Mouse (Mus musculus) small intestine, adult 2 months (tissue): ENCODE measurements at regions not wholly inside any gene's neighbourhood (a gene's known extent, or its start where the extent isn't known, plus 50 kb on each side); places are given as distances from the start of the nearest gene placed in this dataset.

Experiments used
- H3K27ac ChIP-seq: fragments of 200-500 bp; 2 replicates; pipeline ENCODE4 v1.5.1; 2012; ENCODE audit warnings: low read depth, low read length, control low read depth, inconsistent platforms; ENCODE audit not compliant: insufficient read depth
- H3K27me3 ChIP-seq: fragments of 200-500 bp; 2 replicates; pipeline ENCODE4 v1.6.1; 2012; ENCODE audit warnings: mild to moderate bottlenecking, moderate library complexity, low read length, inconsistent platforms; ENCODE audit not compliant: control insufficient read depth, insufficient read depth
- H3K36me3 ChIP-seq: fragments of 200-500 bp; 2 replicates; pipeline ENCODE4 v1.6.1; 2012; ENCODE audit warnings: mild to moderate bottlenecking, low read length, control low read depth, inconsistent platforms; ENCODE audit not compliant: control insufficient read depth, insufficient read depth
- H3K4me1 ChIP-seq: fragments of 200-500 bp; 2 replicates; pipeline ENCODE4 v1.6.1; 2012; ENCODE audit warnings: low read length, inconsistent platforms, mixed read lengths; ENCODE audit not compliant: control insufficient read depth, insufficient read depth, insufficient read length
- H3K4me3 ChIP-seq: fragments of 200-500 bp; 2 replicates; pipeline ENCODE4 v1.5.1; 2012; ENCODE audit warnings: low read depth, mild to moderate bottlenecking, control low read depth, inconsistent platforms, low read length, moderate library complexity
- CTCF ChIP-seq: fragments of 200-500 bp; IDR thresholded peaks from 2 replicates; pipeline ENCODE4 v1.5.1; 2012; ENCODE audit warnings: low read depth, mild to moderate bottlenecking, control low read depth, inconsistent platforms, low read length, moderate library complexity, mixed read lengths; ENCODE audit not compliant: insufficient replicate concordance, insufficient read length; ENCODE audit errors: extremely low read depth
- POLR2A ChIP-seq: fragments of 200-500 bp; IDR thresholded peaks from 2 replicates; pipeline ENCODE4 v1.6.1; 2012; ENCODE audit warnings: low read depth, mild to moderate bottlenecking, control low read depth, inconsistent platforms, low read length, moderate library complexity
- WGBS: fragments of 180-500 bp; shearing (Covaris S2); methylation state at CpG from one replicate; pipeline ENCODE4 v1.1.7; 2018; 5-methylcytosine and 5-hydroxymethylcytosine counted together

DNA sequence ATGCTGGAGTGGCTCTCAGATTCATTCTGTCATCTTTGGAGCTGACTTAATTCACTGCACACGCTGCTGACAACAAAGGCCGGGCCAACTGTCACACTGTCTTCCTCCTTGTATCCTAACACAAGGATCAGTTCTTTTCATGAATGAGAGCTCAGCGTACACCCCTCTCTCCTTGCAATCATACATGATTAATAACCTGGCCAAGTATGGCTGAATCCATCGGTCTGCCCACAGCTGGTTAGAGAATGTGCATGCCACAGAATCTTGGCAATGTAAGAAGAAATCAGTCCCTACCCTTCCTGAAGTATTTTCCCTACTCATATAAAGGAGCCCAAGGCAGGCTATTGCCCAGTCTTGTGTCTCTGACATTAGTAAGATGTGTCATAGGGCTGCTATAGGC is 387.4 kb upstream of the Clint1 start:
- TF ChIP-seq POLR2A, result no peak
- TF ChIP-seq CTCF, result no peak
- WGBS, result 85% methylated on average over 4 of the region's 4 CpGs
- no peaks in the 10 kb centered on the region for H3K27me3 ChIP-seq
- no peak overlapping the region for H3K27ac ChIP-seq
- no peak overlapping the region for H3K4me3 ChIP-seq
- no peaks in the 10 kb centered on the region for H3K4me1 ChIP-seq
- H3K36me3 ChIP-seq, result no peaks in the 10 kb centered on the region

DNA sequence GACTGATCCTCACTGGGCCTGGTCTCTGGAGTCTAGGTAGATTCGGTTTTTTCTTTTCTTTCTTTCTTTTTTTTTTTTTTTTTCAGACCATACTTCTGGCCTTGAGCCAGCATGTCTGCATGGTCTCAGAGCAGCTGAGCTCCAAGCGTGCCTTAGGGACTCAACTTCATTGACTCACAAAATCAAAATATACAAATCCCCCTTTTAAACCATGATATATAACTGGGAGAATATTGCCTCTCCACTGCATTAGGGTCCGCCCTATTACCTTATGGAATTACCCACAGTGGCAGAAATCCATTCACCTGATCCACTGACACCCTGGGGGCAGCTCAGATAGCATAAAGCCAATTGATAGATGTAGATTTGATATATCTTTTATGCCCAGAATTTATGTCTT is 385.5 kb upstream of the Clint1 start:
- TF ChIP-seq POLR2A (no peak), CTCF (no peak)
- Histone ChIP-seq H3K4me1 (no peaks in the 10 kb centered on the region), H3K4me3 (no peak overlapping the region), H3K36me3 (no peaks in the 10 kb centered on the region), H3K27ac (no peak overlapping the region), H3K27me3 (no peaks in the 10 kb centered on the region)
- WGBS, result 70% methylated on average over 3 of the region's 3 CpGs

DNA sequence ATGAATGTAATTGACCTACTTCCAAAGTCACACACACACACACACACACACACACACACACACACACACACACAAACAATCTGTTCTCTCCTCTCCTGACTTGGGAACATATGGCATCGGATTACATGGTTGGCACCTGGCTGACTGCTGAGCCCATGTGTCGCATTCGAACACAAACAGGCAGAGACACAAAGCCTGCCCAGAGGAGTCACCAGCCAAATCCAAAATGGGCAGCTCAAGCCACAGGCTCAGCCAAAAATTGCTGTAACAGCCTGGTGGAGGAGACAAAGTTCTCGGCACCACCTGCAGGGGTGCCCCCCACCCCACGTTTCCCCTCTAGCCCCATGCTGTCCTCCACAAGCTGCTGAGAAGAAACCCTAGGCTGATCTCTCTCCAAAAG is 379.7 kb upstream of the Clint1 start:
- TF ChIP-seq POLR2A (no peak), CTCF (no peak)
- H3K27me3 ChIP-seq, result no peaks in the 10 kb centered on the region
- H3K4me1 ChIP-seq, result no peaks in the 10 kb centered on the region
- H3K36me3 ChIP-seq, result no peaks in the 10 kb centered on the region
- H3K4me3 ChIP-seq, result no peak overlapping the region
- WGBS, result 61% methylated on average over 5 of the region's 5 CpGs
- no peak overlapping the region for H3K27ac ChIP-seq

DNA sequence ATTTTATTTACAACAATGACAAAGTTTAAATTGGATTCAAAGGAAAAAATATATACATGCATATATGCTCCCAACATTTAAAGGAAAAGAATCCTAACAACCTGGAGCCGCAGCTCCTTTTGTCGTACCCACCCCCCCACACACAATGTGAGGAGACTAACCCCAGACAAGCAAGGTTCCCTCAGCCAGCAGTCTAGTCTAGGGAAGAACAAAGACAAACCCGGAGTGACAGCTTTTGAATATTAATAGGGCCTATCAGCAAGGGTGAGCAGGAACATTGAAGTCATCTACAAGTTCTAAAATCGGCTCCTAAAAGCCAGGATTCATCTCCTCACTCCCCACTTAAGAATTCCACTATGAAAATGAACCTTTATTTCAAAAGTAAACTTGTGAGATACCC is 374.9 kb upstream of the Clint1 start:
- Histone ChIP-seq H3K4me1 (no peaks in the 10 kb centered on the region), H3K27ac (no peak overlapping the region), H3K36me3 (no peaks in the 10 kb centered on the region), H3K4me3 (no peak overlapping the region), H3K27me3 (no peaks in the 10 kb centered on the region)
- WGBS, result 70% methylated on average over 4 of the region's 4 CpGs
- no peak for TF ChIP-seq POLR2A
- TF ChIP-seq CTCF, result no peak

DNA sequence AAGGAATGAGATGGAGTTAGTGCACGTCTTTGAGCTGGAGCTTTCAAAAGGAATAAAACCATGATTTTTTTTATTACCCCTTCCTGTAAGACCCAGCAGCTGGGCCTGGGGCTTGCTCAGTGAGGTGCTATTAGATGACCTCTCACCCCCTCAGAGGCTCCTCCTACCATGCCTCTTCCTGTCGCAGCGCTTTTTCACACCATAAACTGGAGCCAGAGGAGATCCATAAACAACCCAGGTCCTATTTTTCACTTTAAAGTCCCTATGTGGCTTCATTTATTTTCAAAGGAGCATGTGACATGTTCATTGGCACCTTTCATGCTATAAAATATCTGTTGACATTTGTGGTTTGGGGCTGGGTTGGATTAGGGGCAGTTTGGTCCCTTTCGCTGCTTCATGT is 365.9 kb upstream of the Clint1 start:
- Histone ChIP-seq H3K4me3 (no peak overlapping the region), H3K27ac (no peak overlapping the region), H3K36me3 (no peaks in the 10 kb centered on the region), H3K27me3 (no peaks in the 10 kb centered on the region), H3K4me1 (no peaks in the 10 kb centered on the region)
- WGBS, result 81% methylated on average over 4 of the region's 4 CpGs
- TF ChIP-seq CTCF, result no peak
- TF ChIP-seq POLR2A, result no peak

DNA sequence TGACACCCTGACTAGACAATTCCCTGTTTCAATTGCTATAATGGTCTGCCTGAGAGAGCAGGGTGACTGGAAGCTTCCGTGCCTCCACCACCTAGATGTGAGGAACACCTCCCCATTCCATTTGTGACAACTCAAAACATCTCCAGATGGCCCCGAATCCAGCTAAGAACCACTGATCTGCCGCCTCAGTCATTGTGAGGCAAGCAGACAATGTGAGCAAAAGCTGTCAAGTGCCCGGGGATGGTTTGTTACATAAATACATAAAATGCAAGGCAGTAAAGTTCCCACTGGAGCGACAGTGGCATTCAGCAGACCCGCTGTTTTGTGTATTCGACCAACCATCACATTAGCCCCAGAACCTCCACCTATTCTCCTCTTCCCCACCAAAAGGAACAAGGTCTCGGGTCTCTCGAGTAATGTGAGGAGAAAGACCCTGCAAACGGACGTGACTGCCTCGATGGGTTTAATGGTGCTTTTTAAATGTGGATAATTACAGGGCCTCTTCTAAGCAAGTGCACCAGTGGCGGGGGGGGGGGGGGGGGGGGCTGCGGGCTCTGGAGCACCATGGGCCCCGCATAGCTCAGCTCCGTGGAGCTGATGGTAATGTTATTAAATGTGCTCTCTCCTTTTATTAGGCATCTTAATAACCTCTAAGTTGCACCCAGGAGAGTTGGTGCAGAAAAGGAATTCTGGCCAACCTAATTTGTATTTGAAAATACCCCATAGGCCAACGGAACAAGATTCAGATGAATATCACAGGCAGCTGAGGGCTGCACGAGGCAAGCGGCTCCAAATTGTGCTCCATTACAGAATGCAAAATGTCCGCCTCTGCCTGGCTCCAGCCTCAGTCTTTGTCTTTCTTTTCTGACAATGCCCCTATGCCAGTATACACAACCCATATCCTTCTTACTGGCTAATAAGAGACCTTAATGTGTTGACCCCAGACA is 360.6 kb upstream of the Clint1 start:
- no peak overlapping the region for H3K27ac ChIP-seq
- 78% methylated on average over 20 of the region's 20 CpGs for WGBS

DNA sequence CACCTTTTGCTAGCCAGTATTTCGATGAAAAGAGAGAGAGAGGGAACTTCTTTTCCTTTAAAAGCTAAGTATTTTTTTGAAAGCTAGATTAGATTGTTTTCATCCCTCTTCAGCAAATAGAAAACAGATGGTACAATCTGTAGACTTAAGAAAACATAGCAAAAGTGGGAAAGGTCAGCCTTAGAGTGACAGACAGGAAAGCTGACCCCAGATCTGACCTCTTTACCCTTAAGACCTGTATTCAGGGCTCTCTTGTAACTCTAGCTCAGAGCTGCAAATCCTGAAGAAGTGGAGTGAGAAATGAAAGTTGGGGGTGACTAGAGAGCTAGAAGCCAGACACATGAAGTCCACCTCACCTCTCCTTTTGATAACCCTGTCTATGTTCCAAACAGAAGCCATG is 356.6 kb upstream of the Clint1 start:
- WGBS, result 56% methylated on average over 1 of the region's 1 CpGs
- Histone ChIP-seq H3K4me3 (no peak overlapping the region), H3K27me3 (no peaks in the 10 kb centered on the region), H3K36me3 (no peaks in the 10 kb centered on the region), H3K27ac (no peak overlapping the region), H3K4me1 (no peaks in the 10 kb centered on the region)
- TF ChIP-seq CTCF (no peak), POLR2A (no peak)

More for the DNA sequence above, 360.6 kb upstream of the Clint1 start:
- H3K27me3 ChIP-seq, result no peaks in the 10 kb centered on the region
- H3K36me3 ChIP-seq, result no peaks in the 10 kb centered on the region
- no peak overlapping the region for H3K4me3 ChIP-seq
- H3K4me1 ChIP-seq, result no peaks in the 10 kb centered on the region
- TF ChIP-seq CTCF (no peak), POLR2A (no peak)
